Mouse (Mus musculus) myocyte (in vitro differentiated cells): ENCODE data around the gene Gzmk. TPM values are rescaled to one million over a fixed set of nuclear protein-coding genes. Genes with fewer than 3 reads are reported as not detected.

Experiments used
- H3K27me3 ChIP-seq: one replicate; pipeline ENCODE4 v1.6.1; 2011; ENCODE audit not compliant: control insufficient read depth, insufficient read depth, insufficient read length
- H3K36me3 ChIP-seq: one replicate; pipeline ENCODE4 v1.6.1; 2011; ENCODE audit not compliant: control insufficient read depth, insufficient read depth
- H3K4me2 ChIP-seq: one replicate; pipeline ENCODE4 v1.6.1; 2011; ENCODE audit warnings: low read depth, control low read depth
- H3K4me3 ChIP-seq: one replicate; pipeline ENCODE4 v1.5.1; 2011; ENCODE audit warnings: mild to moderate bottlenecking, control low read depth, moderate library complexity
- H3K79me2 ChIP-seq: one replicate; pipeline ENCODE4 v1.6.1; 2011; ENCODE audit not compliant: control insufficient read depth, insufficient read depth
- H3ac ChIP-seq: one replicate; pipeline ENCODE4 v1.6.1; 2011; ENCODE audit not compliant: control insufficient read depth, insufficient read length
- CEBPB ChIP-seq: IDR thresholded peaks from 2 replicates; pipeline ENCODE4 v1.6.1; 2011; ENCODE audit warnings: mild to moderate bottlenecking, moderate library complexity; ENCODE audit not compliant: poor library complexity, insufficient read depth, severe bottlenecking
- E2F4 ChIP-seq: IDR thresholded peaks from one replicate; pipeline ENCODE4 v1.6.1; 2011; ENCODE audit warnings: mild to moderate bottlenecking, control low read depth, moderate library complexity; ENCODE audit not compliant: insufficient read depth
- MAX ChIP-seq: IDR thresholded peaks from one replicate; pipeline ENCODE4 v1.6.1; 2011; ENCODE audit warnings: low read depth, mild to moderate bottlenecking, control low read depth
- MYOD1 ChIP-seq, 3 experiments: IDR thresholded peaks; one replicate each; pipeline ENCODE4 v1.6.1; 2011; ENCODE audit warnings: control low read depth in 2 of 3, low read depth in 2 of 3, mild to moderate bottlenecking in 2 of 3, moderate library complexity in 1 of 3; ENCODE audit not compliant: insufficient read length in 2 of 3, control insufficient read depth in 1 of 3
- MYOG ChIP-seq, 3 experiments: IDR thresholded peaks; one replicate each; pipeline ENCODE4 v1.6.1; 2011; ENCODE audit warnings: control low read depth in 2 of 3, low read depth in 2 of 3, mild to moderate bottlenecking in 2 of 3; ENCODE audit not compliant: insufficient read length in 2 of 3, control insufficient read depth in 1 of 3, insufficient read depth in 1 of 3
- POLR2A ChIP-seq: IDR thresholded peaks from one replicate; pipeline ENCODE4 v1.6.1; 2011; ENCODE audit warnings: low read depth, mild to moderate bottlenecking, control low read depth, moderate library complexity; ENCODE audit not compliant: insufficient read length
- POLR2AphosphoS2 ChIP-seq: IDR thresholded peaks from one replicate; pipeline ENCODE4 v1.6.1; 2011; ENCODE audit warnings: low read depth, control low read depth; ENCODE audit not compliant: insufficient read length
- REST ChIP-seq: IDR thresholded peaks from one replicate; pipeline ENCODE4 v1.6.1; 2011; ENCODE audit warnings: mild to moderate bottlenecking, control low read depth, moderate library complexity; ENCODE audit not compliant: insufficient read depth, insufficient read length
- SRF ChIP-seq: IDR thresholded peaks from one replicate; pipeline ENCODE4 v1.6.1; 2011; ENCODE audit warnings: low read depth; ENCODE audit not compliant: control insufficient read depth, insufficient read length
- TCF12 ChIP-seq: IDR thresholded peaks from one replicate; pipeline ENCODE4 v1.6.1; 2011; ENCODE audit warnings: mild to moderate bottlenecking, control low read depth; ENCODE audit not compliant: poor library complexity, insufficient read depth, severe bottlenecking
- TCF3 ChIP-seq: IDR thresholded peaks from one replicate; pipeline ENCODE4 v1.6.1; 2011; ENCODE audit warnings: low read depth, control low read depth; ENCODE audit not compliant: insufficient read length
- USF1 ChIP-seq: IDR thresholded peaks from one replicate; pipeline ENCODE4 v1.6.1; 2011; ENCODE audit warnings: low read depth, mild to moderate bottlenecking, control low read depth, moderate library complexity
- polyA plus RNA-seq: library from polyadenylated mRNA; unstranded; fragments of >200 nt; fragmentation: generic; extraction: Trizol; gene quantifications from one replicate; pipeline ENCODE4 v1.2.1, GENCODE M21; 2012; ENCODE audit warnings: missing spikeins

The Gzmk gene
- polyA plus RNA-seq, 1 experiment, result not detected

- no peak overlapping the region for H3K4me3 ChIP-seq
- TF ChIP-seq MYOD1 (IDR thresholded peaks at IDR 0.05; ENCODE audit: control insufficient read depth in 1 of 3, insufficient read length in 2 of 3, low read depth in 2 of 3), result no peak
- no peak for TF ChIP-seq MYOG (IDR thresholded peaks at IDR 0.05; ENCODE audit: control insufficient read depth in 1 of 3, insufficient read depth in 1 of 3, insufficient read length in 2 of 3, low read depth in 2 of 3)
- TF ChIP-seq POLR2AphosphoS2, result no peak
- TF ChIP-seq POLR2A, result no peak
- TF ChIP-seq CEBPB, result no peak
- TF ChIP-seq TCF12, result no peak
- no peak for TF ChIP-seq TCF3
- no peak for TF ChIP-seq MAX
- no peak for TF ChIP-seq SRF
- no peak for TF ChIP-seq E2F4
- no peak for TF ChIP-seq REST
- TF ChIP-seq USF1, result no peak
Observed at GRCm38 (mm10) chr13:113245025-113245424, 19.3 kb upstream of the Gzmk start.

GRCm38 (mm10) chr13:113242129-113242528, 16.4 kb upstream of the Gzmk start:
- Histone ChIP-seq H3K36me3 (no peaks in the 10 kb centered on the region), H3K79me2 (no peaks in the 10 kb centered on the region), H3K4me3 (no peak overlapping the region), H3K4me2 (no peak overlapping the region), H3K27me3 (no peaks in the 10 kb centered on the region), H3ac (no peak overlapping the region)
- TF ChIP-seq POLR2AphosphoS2 (no peak), SRF (no peak), POLR2A (no peak), USF1 (no peak), MAX (no peak), MYOD1 (IDR thresholded peaks at IDR 0.05; ENCODE audit: control insufficient read depth in 1 of 3, insufficient read length in 2 of 3, low read depth in 2 of 3) (no peak), MYOG (IDR thresholded peaks at IDR 0.05; ENCODE audit: control insufficient read depth in 1 of 3, insufficient read depth in 1 of 3, insufficient read length in 2 of 3, low read depth in 2 of 3) (no peak)

More at GRCm38 (mm10) chr13:113245025-113245424, 19.3 kb upstream of the Gzmk start:
- Histone ChIP-seq H3K4me2 (no peak overlapping the region), H3K27me3 (no peaks in the 10 kb centered on the region), H3K79me2 (no peaks in the 10 kb centered on the region), H3K36me3 (no peaks in the 10 kb centered on the region), H3ac (no peak overlapping the region)

GRCm38 (mm10) chr13:113227666-113228463, 2.2 kb upstream of the Gzmk start:
- Histone ChIP-seq H3K27me3 (no peaks in the 10 kb centered on the region), H3ac (no peak overlapping the region), H3K4me2 (no peak overlapping the region), H3K36me3 (no peaks in the 10 kb centered on the region), H3K79me2 (no peaks in the 10 kb centered on the region), H3K4me3 (no peak overlapping the region)
- TF ChIP-seq SRF (no peak), CEBPB (no peak), TCF3 (no peak)

- no peak overlapping the region for H3K4me3 ChIP-seq
- no peaks in the 10 kb centered on the region for H3K36me3 ChIP-seq
- no peaks in the 10 kb centered on the region for H3K27me3 ChIP-seq
- no peaks in the 10 kb centered on the region for H3K79me2 ChIP-seq
- no peak overlapping the region for H3ac ChIP-seq
- TF ChIP-seq TCF12 (no peak), SRF (no peak), USF1 (no peak), E2F4 (no peak), REST (no peak), POLR2AphosphoS2 (no peak), POLR2A (no peak), CEBPB (no peak), TCF3 (no peak), MYOD1 (IDR thresholded peaks at IDR 0.05; ENCODE audit: control insufficient read depth in 1 of 3, insufficient read length in 2 of 3, low read depth in 2 of 3) (no peak), MYOG (IDR thresholded peaks at IDR 0.05; ENCODE audit: control insufficient read depth in 1 of 3, insufficient read depth in 1 of 3, insufficient read length in 2 of 3, low read depth in 2 of 3) (no peak), MAX (no peak)
- no peak overlapping the region for H3K4me2 ChIP-seq
Observed at GRCm38 (mm10) chr13:113227076-113227475, 1.4 kb upstream of the Gzmk start.

GRCm38 (mm10) chr13:113224105-113224504, 1.6 kb downstream of the Gzmk start:
- Histone ChIP-seq H3K4me3 (no peak overlapping the region), H3K36me3 (no peaks in the 10 kb centered on the region), H3K4me2 (no peak overlapping the region), H3ac (no peak overlapping the region), H3K79me2 (no peaks in the 10 kb centered on the region), H3K27me3 (no peaks in the 10 kb centered on the region)
- no peak for TF ChIP-seq MYOD1 (IDR thresholded peaks at IDR 0.05; ENCODE audit: control insufficient read depth in 1 of 3, insufficient read length in 2 of 3, low read depth in 2 of 3)
- TF ChIP-seq TCF12, result no peak
- TF ChIP-seq POLR2AphosphoS2, result no peak
